Mouse (Mus musculus) neural tube, embryonic 11.5 days (tissue): Measurements from ENCODE around the gene Clock. TPM values are rescaled to one million over a fixed set of nuclear protein-coding genes. Genes with fewer than 3 reads are reported as not detected.

Experiments
- ATAC-seq: fragments of 200-750 bp; cut with Nextera tagmentation; 2 replicates; pipeline ENCODE4 v1.8.0; 2017; ENCODE audit warnings: moderate number of reproducible peaks, mild to moderate bottlenecking, moderate TSS enrichment, moderate library complexity; ENCODE audit not compliant: insufficient read depth, low FRiP score, low TSS enrichment
- DNase-seq: peaks from one replicate; pipeline ENCODE4 v3.0.0-alpha.2; 2015; ENCODE audit warnings: low spot score
- H3K27ac ChIP-seq: fragments of 300-500 bp; sonication (generic); 2 replicates; pipeline ENCODE4 v1.5.1; 2014; ENCODE audit warnings: low read depth, mild to moderate bottlenecking, low read length
- H3K27me3 ChIP-seq: fragments of 300-500 bp; sonication (generic); 2 replicates; pipeline ENCODE4 v1.6.1; 2014; ENCODE audit warnings: mild to moderate bottlenecking, low read length, mixed read lengths; ENCODE audit not compliant: control insufficient read depth, insufficient read depth
- H3K36me3 ChIP-seq: fragments of 300-500 bp; sonication (generic); 2 replicates; pipeline ENCODE4 v1.6.1; 2014; ENCODE audit warnings: mild to moderate bottlenecking, low read length, moderate library complexity, mixed read lengths; ENCODE audit not compliant: control insufficient read depth, insufficient read depth
- H3K4me1 ChIP-seq: fragments of 300-500 bp; sonication (generic); 2 replicates; pipeline ENCODE4 v1.6.1; 2014; ENCODE audit warnings: low read length, mixed read lengths; ENCODE audit not compliant: control insufficient read depth, insufficient read depth
- H3K4me2 ChIP-seq: fragments of 300-500 bp; sonication (generic); 2 replicates; pipeline ENCODE4 v1.6.1; 2014; ENCODE audit warnings: low read depth, mild to moderate bottlenecking, moderate library complexity
- H3K4me3 ChIP-seq: fragments of 300-500 bp; sonication (generic); 2 replicates; pipeline ENCODE4 v1.5.1; 2014; ENCODE audit warnings: low read depth, low read length
- H3K9ac ChIP-seq: fragments of 300-500 bp; sonication (generic); 2 replicates; pipeline ENCODE4 v1.6.1; 2014; ENCODE audit warnings: mild to moderate bottlenecking, low read length
- H3K9me3 ChIP-seq: fragments of 300-500 bp; sonication (generic); 2 replicates; pipeline ENCODE4 v1.6.1; 2016; ENCODE audit warnings: low read length; ENCODE audit not compliant: control insufficient read depth
- whole genome bisulfite sequencing: fragments of 180-500 bp; shearing (Covaris S2); extraction: QIAGEN DNeasy Blood & Tissue Kit; methylation state at CpG from one replicate; pipeline ENCODE4 v1.1.7; 2014; 5-methylcytosine and 5-hydroxymethylcytosine counted together
- polyA plus RNA-seq: library from polyadenylated mRNA; unstranded; fragments of >200 nt; fragmentation: Nextera tagmentation; extraction: Ambion mirVana; gene quantifications from 2 replicates; pipeline ENCODE4 v1.2.1, GENCODE M21; 2014

Gene Clock
- polyA plus RNA-seq, 1 experiment from 2014 or later, result 12.7 TPM

DNA sequence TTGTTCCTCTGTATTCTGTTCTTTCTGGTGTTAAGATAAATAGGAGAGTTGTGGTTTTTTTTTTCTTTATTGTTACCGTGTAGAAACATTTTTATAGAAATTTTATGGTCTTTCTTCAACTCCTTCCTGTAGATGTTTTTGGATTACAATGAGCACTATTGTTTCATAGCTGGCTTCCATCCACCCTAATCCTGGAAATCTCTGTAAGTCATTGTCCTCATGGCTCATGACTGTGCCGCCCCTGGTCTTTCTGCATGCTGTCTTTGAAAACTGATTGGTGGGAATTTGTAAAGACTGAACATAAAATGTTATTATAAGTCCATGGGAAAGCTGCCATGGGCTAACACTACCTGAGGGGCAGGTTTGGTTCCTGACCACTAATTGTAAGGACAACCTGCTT is 22.7 kb upstream of the Clock start:
- no peaks in the 10 kb centered on the region for H3K4me1 ChIP-seq
- H3K27ac ChIP-seq, result no peak overlapping the region
- 74% methylated on average over 2 of the region's 2 CpGs for whole genome bisulfite sequencing
- ATAC-seq (no peak), DNase-seq (no peak)
- no peaks in the 10 kb centered on the region for H3K9me3 ChIP-seq
- no peak overlapping the region for H3K9ac ChIP-seq
- no peaks in the 10 kb centered on the region for H3K27me3 ChIP-seq
- H3K4me2 ChIP-seq, result no peak overlapping the region
- no peak overlapping the region for H3K4me3 ChIP-seq
- no peaks in the 10 kb centered on the region for H3K36me3 ChIP-seq

DNA sequence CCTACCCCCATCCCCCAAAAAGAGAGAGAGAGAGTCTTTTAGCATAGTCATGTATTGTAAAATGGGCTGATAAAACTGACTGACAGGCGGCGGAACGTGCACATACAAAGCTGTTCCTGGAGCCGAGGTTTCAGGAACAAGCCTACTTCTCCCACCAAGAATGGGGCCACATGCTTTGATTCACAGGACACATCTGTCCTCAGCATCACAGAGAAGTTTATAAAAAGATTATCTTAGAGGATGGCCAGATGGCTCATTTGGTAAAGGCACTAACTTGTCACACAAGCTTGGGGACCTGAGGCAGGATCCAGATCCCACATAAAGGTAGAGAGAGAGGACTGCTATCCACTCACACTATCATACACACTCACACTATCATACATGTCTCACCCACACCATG is 20.5 kb upstream of the Clock start:
- 95% methylated on average over 4 of the region's 4 CpGs for WGBS
- H3K4me1 ChIP-seq, result no peaks in the 10 kb centered on the region
- H3K4me2 ChIP-seq, result no peak overlapping the region
- no peak overlapping the region for H3K4me3 ChIP-seq
- no peak for ATAC-seq
- no peaks in the 10 kb centered on the region for H3K36me3 ChIP-seq
- no peak overlapping the region for H3K9ac ChIP-seq
- H3K27me3 ChIP-seq, result no peaks in the 10 kb centered on the region
- no peak overlapping the region for H3K27ac ChIP-seq
- H3K9me3 ChIP-seq, result no peaks in the 10 kb centered on the region
- no peak for DNase-seq

- 36% methylated on average over 11 of the region's 11 CpGs for WGBS
- Histone ChIP-seq H3K9ac (no peak overlapping the region), H3K27me3 (no peaks in the 10 kb centered on the region), H3K4me3 (no peak overlapping the region), H3K36me3 (no peaks in the 10 kb centered on the region), H3K4me2 (no peak overlapping the region), H3K9me3 (no peaks in the 10 kb centered on the region), H3K4me1 (no peaks in the 10 kb centered on the region), H3K27ac (no peak overlapping the region)
- DNase-seq, result peak; percentile 29
- no peak for ATAC-seq
These were observed 16.9 kb upstream of the Clock start for GRCm38 (mm10) chr5:76321249-76322196.

DNA sequence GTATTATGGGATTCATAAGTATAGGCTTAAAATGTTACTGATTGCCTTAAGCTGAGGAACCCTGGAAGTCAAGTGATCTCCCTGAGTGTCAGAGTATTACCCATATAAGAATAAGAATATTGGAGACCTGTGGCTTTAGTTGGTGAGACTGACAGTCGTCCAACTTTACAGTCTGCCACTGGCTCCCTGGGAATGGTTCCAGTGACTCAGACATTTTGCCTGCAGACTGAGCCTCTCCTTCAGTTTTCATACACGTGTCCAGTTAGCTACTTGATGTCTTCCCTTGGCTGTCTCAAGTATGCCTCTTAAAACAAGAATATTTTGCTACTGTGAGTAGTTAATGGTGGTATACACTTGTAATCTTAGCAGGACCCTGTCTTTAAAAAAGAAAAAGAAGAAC is 3.6 kb upstream of the Clock start:
- Histone ChIP-seq H3K9ac (no peak overlapping the region), H3K27me3 (no peaks in the 10 kb centered on the region), H3K4me1 (peaks cover 4% of the 10 kb centered on the region; the same call in 1 of the 2 replicates), H3K36me3 (no peaks in the 10 kb centered on the region), H3K4me2 (no peak overlapping the region), H3K9me3 (no peaks in the 10 kb centered on the region), H3K27ac (no peak overlapping the region), H3K4me3 (no peak overlapping the region)
- DNase-seq (no peak), ATAC-seq (no peak)
- 76% methylated on average over 2 of the region's 2 CpGs for WGBS

DNA sequence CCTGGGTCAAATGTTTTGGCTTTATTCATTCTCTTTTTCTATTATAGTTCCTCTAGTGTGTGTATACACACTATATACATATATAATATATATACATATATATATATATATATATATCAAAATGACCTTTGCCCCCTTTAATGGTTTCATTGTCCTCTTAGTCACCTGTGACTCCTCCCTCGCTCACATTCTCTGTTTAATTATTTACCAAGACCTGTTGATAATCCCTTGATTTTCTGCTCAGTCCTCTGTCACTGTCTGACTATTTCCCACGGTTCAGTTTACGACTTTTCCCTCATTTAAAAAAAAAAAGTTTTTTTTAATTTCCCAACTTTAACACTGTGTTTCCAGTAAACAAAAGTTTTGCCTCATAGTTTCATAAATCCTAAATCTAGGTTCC is 1.7 kb upstream of the Clock start:
- no peak overlapping the region for H3K4me2 ChIP-seq
- peaks cover 8% of the 10 kb centered on the region; the same call in 1 of the 2 replicates for H3K4me1 ChIP-seq
- H3K9me3 ChIP-seq, result no peaks in the 10 kb centered on the region
- H3K4me3 ChIP-seq, result no peak overlapping the region
- WGBS, result 44% methylated on average over 3 of the region's 3 CpGs
- no peak for DNase-seq
- H3K9ac ChIP-seq, result no peak overlapping the region
- no peak for ATAC-seq
- no peaks in the 10 kb centered on the region for H3K27me3 ChIP-seq
- H3K27ac ChIP-seq, result no peak overlapping the region
- no peaks in the 10 kb centered on the region for H3K36me3 ChIP-seq

GRCm38 (mm10) chr5:76305616-76306015 is 1.0 kb upstream of the Clock start:
- Histone ChIP-seq H3K27me3 (no peaks in the 10 kb centered on the region), H3K4me2 (peak overlapping the region; percentile 83), H3K4me1 (peaks cover 8% of the 10 kb centered on the region; the same call in 1 of the 2 replicates), H3K9ac (no peak overlapping the region), H3K36me3 (no peaks in the 10 kb centered on the region), H3K27ac (no peak overlapping the region), H3K4me3 (peak overlapping the region; percentile 84), H3K9me3 (no peaks in the 10 kb centered on the region)
- WGBS, result 4% methylated on average over 8 of the region's 8 CpGs
- peak; percentile 12 for DNase-seq
- ATAC-seq, result no peak

DNA sequence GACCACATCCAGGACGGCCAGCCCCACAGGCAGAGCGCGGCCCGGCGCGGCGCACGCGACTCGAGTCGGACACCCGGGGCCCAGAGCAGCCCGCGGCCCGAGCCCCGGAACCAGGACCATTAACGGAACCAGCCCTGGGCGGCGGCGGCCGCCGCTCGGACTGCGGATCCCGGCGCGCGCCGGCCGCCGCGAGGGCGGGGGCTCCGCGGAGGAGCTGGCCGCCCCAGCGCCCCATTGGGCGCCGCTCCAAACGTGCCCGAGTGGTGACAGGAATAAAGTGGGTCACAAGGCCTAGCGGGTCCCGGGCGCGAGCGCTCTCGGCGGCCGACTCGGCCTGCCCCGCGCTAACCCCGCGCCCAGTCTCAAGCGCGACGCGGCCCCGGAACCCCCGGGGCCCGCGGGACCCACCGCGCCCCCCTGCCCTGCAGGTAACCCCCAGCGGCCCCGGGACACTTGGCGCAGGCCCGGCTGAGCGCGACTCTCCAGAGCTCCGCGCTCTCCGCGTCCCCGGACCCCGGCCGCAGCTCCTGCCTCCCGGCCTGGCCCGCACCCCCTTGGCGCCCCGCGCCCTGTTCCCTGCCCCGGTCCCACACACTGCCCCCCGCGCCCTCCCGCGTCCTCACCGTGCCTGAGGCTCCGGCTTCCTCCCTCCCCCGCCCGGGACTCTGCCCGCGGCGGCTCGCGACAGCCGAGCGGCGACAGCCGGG is 694 bp downstream of the Clock start:
- peak overlapping the region; percentile 83 for H3K4me2 ChIP-seq
- peaks cover 8% of the 10 kb centered on the region; the same call in 1 of the 2 replicates for H3K4me1 ChIP-seq
- H3K36me3 ChIP-seq, result no peaks in the 10 kb centered on the region
- peak; percentile 84 for DNase-seq
- H3K27ac ChIP-seq, result peak overlapping the region; percentile 96
- peak; percentile 85 for ATAC-seq
- WGBS, result under 1% methylated on average over 58 of the region's 100 CpGs
- no peaks in the 10 kb centered on the region for H3K27me3 ChIP-seq
- no peaks in the 10 kb centered on the region for H3K9me3 ChIP-seq
- H3K4me3 ChIP-seq, result peak overlapping the region; percentile 84
- H3K9ac ChIP-seq, result peak overlapping the region; percentile 76

DNA sequence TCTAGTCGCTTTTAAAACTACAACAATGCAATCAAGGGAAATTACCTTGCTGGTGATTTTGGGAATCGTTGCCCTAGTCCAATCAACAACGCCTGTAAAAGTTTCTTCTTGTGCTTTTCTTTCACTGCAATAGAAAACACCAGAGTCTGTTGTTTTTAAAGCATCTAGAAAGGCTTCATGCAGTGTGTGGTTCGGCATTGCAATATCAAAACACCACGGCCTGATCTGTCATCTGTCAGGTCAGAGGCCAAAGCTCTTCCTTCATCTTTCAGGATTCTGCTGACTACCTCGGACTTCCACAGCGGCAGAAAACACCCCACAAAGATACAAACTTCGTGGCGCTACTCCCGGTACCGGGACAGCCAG is 1.2 kb downstream of the Clock start:
- Histone ChIP-seq H3K27ac (peak overlapping the region; percentile 96), H3K9me3 (no peaks in the 10 kb centered on the region), H3K36me3 (no peaks in the 10 kb centered on the region), H3K27me3 (no peaks in the 10 kb centered on the region), H3K4me3 (peak overlapping the region; percentile 84), H3K9ac (peak overlapping the region; percentile 76), H3K4me1 (peaks cover 8% of the 10 kb centered on the region; the same call in 1 of the 2 replicates), H3K4me2 (peak overlapping the region; percentile 83)
- ATAC-seq, result no peak
- DNase-seq, result no peak
- WGBS, result 3% methylated on average over 11 of the region's 11 CpGs
